Mouse (Mus musculus): ENCODE data around the gene Cbr2. TPM values are rescaled to one million over a fixed set of nuclear protein-coding genes. Genes with fewer than 3 reads are reported as not detected.

The Cbr2 gene
- total and polyA plus RNA-seq, 3 experiments = not detected

GRCm38 (mm10) chr11:120712771-120713568, 18.9 kb downstream of the Cbr2 start:
- no peaks in the 10 kb centered on the region for H3K27me3 ChIP-seq (ENCODE audit: control insufficient read depth in 1 of 2, insufficient read depth in 2 of 2, low read length in 2 of 2)
- H3K9ac ChIP-seq (ENCODE audit: control insufficient read depth, low read depth, low read length, poor library complexity, severe bottlenecking) = peak overlapping the region; percentile 80
- H3K27ac ChIP-seq (ENCODE audit: control insufficient read depth, low read depth, low read length) = peak overlapping the region; percentile 53
- peak overlapping the region; percentile 62 to 73 for H3K4me3 ChIP-seq (ENCODE audit: control insufficient read depth in 1 of 2, insufficient read depth in 1 of 2, low read depth in 2 of 2, low read length in 2 of 2)
- peaks cover 17% of the 10 kb centered on the region for H3K79me2 ChIP-seq (ENCODE audit: control insufficient read depth, insufficient read depth, low read length, poor library complexity)
- peak; percentile 88 for DNase-seq (ENCODE audit: low read depth, low spot score)
- H3K4me1 ChIP-seq (ENCODE audit: control insufficient read depth in 1 of 2, insufficient read depth in 2 of 2, low read length in 2 of 2) = peaks cover 0 to 8% of the 10 kb centered on the region in 2 experiments; a peak in 3 of 4 replicates
- H3K36me3 ChIP-seq (ENCODE audit: control insufficient read depth in 1 of 2, insufficient read depth in 2 of 2, low read length in 2 of 2) = peaks cover 0 to 2% of the 10 kb centered on the region in 2 experiments; a peak in 1 of 4 replicates
- TF ChIP-seq USF2 (IDR thresholded peaks at IDR 0.05; ENCODE audit: borderline replicate concordance in 1 of 2, insufficient read depth in 1 of 2, low read depth in 1 of 2, low read length in 2 of 2) (no peak), HCFC1 (IDR thresholded peaks at IDR 0.05; ENCODE audit: low read depth, low read length) (0 out of 2 replicates have a peak, but pooled peaks have one; percentile 28), RAD21 (IDR thresholded peaks at IDR 0.05; ENCODE audit: low read depth, low read length) (peak; percentile 63), CTCF (IDR thresholded peaks at IDR 0.05 in 2 of 3, conservative IDR thresholded peaks at IDR 0.05 in 1 of 3; ENCODE audit: control insufficient read depth in 1 of 3, insufficient read depth in 1 of 3, low read depth in 2 of 3, low read length in 3 of 3, poor library complexity in 1 of 3, severe bottlenecking in 1 of 3) (peak; percentile 70 to 96 (median 86)), POLR2AphosphoS5 (IDR thresholded peaks at IDR 0.05; ENCODE audit: borderline replicate concordance, low read depth, low read length) (no peak), POLR2AphosphoS2 (IDR thresholded peaks at IDR 0.05; ENCODE audit: low read length) (0 out of 2 replicates have a peak, but pooled peaks have one; percentile 2), POLR2A (IDR thresholded peaks at IDR 0.05; ENCODE audit: control insufficient read depth in 1 of 2, insufficient read depth in 1 of 2, low read depth in 1 of 2, low read length in 2 of 2, poor library complexity in 1 of 2) (no peak), NELFE (IDR thresholded peaks at IDR 0.05; ENCODE audit: low read depth, low read length) (no peak), ETS1 (IDR thresholded peaks at IDR 0.05; ENCODE audit: low read depth, low read length) (no peak), BHLHE40 (IDR thresholded peaks at IDR 0.05; ENCODE audit: borderline replicate concordance, low read depth, low read length) (no peak), KAT2A (conservative IDR thresholded peaks at IDR 0.05; ENCODE audit: low read depth, low read length) (no peak), MAX (IDR thresholded peaks at IDR 0.05; ENCODE audit: low read length) (0 out of 2 replicates have a peak, but pooled peaks have one; percentile 5), EP300 (IDR thresholded peaks at IDR 0.05; ENCODE audit: low read depth in 1 of 2, low read length in 2 of 2) (no peak), SIN3A (IDR thresholded peaks at IDR 0.05; ENCODE audit: low read length) (no peak), JUND (IDR thresholded peaks at IDR 0.05; ENCODE audit: low read depth, low read length) (no peak), MEF2A (IDR thresholded peaks at IDR 0.05; ENCODE audit: extremely low read depth, insufficient replicate concordance, low read depth, low read length, poor library complexity, severe bottlenecking) (no peak), GATA1 (IDR thresholded peaks at IDR 0.05; ENCODE audit: low read depth, low read length) (no peak), MYB (IDR thresholded peaks at IDR 0.05; ENCODE audit: low read depth, low read length) (no peak), MYC (IDR thresholded peaks at IDR 0.05; ENCODE audit: low read depth, low read length) (no peak; the same call in 1 of the 2 replicates), MXI1 (IDR thresholded peaks at IDR 0.05; ENCODE audit: low read depth, low read length) (peak; percentile 88), ZC3H11A (IDR thresholded peaks at IDR 0.05; ENCODE audit: low read depth, low read length) (peak; percentile 40), ZMIZ1 (IDR thresholded peaks at IDR 0.05; ENCODE audit: low read depth, low read length) (peak; percentile 30; the same call in 1 of the 2 replicates), SMC3 (IDR thresholded peaks at IDR 0.05; ENCODE audit: low read depth, low read length) (peak; percentile 78), MAZ (IDR thresholded peaks at IDR 0.05; ENCODE audit: low read depth, low read length) (peak; percentile 86; the same call in 1 of the 2 replicates), TCF12 (IDR thresholded peaks at IDR 0.05; ENCODE audit: low read depth, low read length) (no peak), USF1 (IDR thresholded peaks at IDR 0.05; ENCODE audit: low read depth, low read length) (no peak)
- H3K9me3 ChIP-seq (replicated peaks; ENCODE audit: insufficient read depth, low read length) = no peaks in the 10 kb centered on the region
